Mouse (Mus musculus) embryo, embryonic 10.5 days (tissue): ENCODE measurements around the gene Zfp950.
"Not testable (repeated sequence)": the region's sequence is repeated elsewhere in the genome, so short reads cannot be mapped to it uniquely, and the experiment has no call there.

Experiments
- DNase-seq: peaks from one replicate; pipeline ENCODE4 v3.0.0-alpha.2; 2015; ENCODE audit warnings: low spot score

Gene Zfp950

DNA sequence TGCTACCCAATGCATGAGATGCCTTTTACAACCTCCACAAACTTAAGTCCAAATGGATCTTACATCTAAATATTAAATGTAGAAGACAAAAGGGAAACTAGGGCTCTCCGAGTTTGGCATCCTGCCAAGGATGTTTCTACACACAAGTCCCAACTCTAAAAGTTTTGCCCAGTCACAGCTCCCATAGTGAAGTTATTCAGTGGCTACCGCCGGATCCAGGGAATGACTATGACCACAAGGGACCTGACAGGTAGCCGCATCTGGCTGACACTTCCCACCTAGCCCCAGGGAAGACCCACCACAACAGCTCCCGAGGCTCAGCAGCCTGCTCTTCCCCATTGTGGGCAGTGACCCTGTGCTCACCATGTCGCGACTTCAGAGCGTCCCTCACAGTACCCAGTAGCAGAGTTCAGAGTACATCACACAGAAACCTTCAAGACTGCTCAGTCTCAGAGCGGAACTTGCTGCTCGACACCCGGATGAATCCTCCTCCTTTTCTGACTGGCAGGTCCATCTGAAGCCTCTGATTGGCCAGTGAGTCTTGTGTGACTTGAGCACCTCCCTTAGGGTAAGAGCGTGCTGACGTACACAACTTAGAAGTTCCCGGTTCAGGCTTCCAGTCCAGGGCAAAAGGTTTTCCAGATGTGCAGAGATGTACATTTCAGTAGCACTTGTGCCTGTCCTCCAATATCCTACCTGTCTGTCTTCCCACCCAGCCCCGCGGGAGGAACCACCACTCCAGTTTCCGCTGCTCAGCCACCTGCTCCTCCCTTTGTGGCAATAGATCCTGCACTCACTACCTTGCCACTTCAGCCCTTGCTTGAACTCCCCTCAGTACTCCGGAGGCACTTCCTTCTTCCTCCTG, at the start of gene Zfp950:
TSS of gene Zfp950 (minus strand) at position 499 of the 865 bp plus-strand sequence.
- DNase-seq = peak; percentile 93

DNA sequence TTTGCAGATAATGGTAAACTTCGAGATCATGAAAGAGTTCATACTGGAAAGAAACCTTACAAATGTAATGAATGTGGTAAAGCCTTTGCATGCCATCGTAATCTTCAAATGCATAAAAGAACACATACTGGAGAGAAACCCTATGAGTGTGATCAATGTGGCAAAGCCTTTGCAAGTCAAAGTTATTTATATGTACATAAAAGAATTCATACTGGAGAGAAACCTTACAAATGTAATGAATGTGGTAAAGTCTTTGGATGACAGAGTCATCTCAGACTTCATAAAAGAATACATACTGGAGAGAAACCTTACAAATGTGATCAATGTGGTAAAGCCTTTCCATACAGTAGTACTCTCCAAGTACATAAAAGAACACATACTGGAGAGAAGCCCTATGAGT, 43.0 kb upstream of the Zfp950 start, which contains the start of gene Gm6020:
TSS of gene Gm6020 (plus strand) at position 301 of the 400 bp plus-strand sequence.
- not testable (repeated sequence) for DNase-seq

DNA sequence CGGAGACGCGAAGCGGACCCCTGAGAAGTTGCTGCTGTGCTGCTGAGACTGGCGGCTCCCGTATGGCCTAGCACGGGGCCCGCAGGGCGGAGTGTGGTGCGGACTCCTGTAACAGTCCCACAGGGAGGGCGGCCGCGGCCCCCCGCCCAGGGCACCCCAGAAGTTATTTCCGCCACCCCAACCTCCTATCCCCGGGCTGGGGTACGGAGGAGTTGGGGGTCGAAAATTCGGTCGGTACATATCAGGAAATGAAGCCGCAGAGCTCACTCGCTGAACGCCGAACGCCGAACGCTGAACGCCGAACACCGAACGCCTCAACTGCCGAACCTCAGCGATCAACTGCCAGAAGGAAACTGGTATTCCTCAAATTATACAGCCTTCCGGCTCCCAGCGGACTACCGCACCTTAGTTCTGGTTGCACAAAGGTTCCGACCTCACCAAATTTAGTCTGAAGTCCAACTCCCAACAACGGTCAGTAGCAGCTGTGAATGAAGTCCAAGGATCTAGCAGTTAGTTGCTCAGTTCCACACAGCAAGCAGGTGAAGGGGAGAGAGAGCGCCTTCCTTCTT, 35.2 kb upstream of the Zfp950 start, which contains the start of gene Gm7102:
TSS of gene Gm7102 (minus strand) at position 554 of the 569 bp plus-strand sequence.
- peak; percentile 18 for DNase-seq

DNA sequence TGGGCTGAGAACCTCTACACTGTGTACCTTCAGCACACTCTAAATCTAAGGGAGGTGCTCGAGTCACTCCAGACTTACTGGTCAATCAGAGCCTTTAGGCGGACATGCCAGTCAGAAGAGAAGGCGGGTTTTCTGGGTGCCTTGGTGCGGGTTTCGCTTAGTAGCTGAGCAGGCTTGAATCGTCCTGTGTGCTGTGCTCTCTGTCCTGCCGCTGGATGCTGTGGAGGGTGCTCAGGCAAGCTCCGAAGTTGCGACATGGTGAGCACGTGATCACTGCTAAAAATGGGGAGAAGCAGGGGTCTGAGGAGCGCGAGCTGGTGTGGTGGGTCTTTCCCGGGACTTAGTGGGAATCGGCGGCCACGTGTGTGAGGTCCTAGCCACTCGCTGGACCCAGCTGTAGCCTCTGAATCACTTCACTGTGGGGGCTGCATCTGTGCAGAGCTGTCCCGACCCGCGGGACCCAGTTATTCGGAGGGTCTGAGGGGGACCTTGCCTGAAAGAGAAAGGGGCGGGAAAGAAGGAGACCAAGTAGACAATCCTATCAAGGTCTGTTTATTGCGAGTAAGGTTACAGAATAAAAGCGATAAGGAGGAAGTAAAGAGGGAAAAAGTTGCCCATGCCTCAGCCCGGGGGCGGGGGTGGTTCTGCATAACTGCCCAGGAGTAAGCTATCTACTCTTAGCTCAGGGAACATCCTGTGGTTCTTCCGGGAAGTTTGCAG, 11.2 kb upstream of the Zfp950 start:
- DNase-seq = peak; percentile 41

DNA sequence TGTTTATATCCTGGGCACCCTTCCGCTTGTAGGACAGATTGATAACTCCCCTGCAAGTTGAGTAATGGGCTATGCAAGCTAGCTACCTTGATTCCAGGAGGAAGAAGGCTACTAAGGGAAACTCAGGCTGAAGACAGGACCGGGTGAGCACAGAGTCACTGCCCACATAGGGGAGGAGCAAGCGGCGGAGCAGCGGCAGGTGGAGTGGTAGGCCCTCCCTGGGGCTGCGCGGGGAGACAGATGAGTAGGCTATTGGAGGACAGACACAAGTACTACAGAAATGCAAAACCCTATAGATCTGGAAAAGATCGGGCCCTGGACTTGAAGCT, 10.7 kb upstream of the Zfp950 start:
- no peak for DNase-seq

DNA sequence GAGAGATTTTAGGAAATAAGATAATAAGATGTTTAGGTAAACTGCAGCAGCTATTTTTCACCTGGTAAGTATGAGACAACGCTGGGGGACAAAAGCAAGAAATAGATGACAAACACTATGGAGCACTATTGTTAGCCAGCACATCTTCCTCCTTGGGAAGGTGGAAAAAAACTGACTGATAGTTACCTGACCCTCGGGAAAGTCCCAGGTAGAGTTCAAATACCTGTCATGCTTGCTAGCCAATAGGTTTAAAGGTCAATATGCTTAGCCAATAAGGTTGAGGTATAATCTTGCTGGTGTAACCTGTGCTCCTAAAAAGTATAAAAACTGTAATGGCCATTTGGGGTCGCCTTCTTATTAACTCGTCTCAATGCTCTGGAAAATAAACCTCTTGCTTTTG, 659 bp upstream of the Zfp950 start:
- DNase-seq = no peak

DNA sequence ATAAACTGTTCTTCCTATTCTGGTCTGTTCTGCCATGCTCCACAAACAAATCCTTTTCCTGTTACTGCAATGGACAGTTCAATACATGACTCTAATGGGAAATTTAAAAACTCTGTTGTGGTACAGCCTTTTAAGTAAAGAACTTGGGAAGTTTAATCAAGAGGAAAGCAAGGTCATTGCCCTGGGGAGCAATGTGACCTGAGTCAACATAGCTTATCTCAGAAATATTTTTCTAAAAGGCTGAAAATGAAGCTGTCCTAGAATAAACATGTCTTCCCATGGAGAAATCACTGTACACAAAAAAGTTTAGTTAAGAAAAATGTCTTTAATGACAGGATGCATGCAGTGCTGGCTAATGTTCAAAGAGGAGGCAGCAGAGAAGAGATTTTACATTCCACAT, 2.0 kb downstream of the Zfp950 start:
- no peak for DNase-seq

DNA sequence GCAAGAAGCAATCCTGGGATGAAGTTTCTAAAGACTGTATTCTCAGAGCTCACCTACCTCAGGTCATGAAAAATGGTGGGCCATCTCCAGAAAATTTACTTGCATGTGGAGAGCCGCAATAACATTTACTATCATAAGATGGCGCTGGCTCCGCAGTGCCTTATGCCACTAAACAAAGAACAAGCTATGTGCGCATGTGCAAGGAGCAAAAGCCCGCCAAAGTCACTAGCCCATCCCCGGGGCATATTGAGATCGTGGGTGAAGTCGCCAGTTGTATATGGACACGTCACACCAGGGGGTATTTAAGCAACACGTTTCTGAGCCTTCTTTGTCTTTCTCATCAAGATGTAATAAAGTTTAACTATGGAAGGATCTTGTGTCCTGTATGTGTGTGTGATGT, 9.5 kb downstream of the Zfp950 start:
- DNase-seq = no peak

DNA sequence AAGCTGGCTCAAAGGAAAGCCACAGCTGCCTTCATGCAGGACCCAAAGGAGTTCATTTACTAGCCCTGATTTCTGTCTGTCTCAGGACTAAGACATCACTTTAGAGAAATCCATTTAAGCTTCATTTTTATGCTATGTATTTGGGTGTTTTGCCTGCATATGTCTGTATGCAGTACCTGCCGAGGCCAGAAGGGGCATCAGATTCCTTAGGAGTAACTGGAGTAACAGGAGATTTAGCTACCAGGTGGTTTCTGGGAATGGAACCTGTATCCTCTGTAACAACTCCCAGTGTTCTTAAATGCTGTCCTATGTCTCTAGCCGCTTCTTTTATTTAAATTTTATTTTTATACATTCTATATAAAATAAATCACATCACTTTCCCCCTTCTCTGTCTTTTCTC, 30.5 kb downstream of the Zfp950 start:
- no peak for DNase-seq

DNA sequence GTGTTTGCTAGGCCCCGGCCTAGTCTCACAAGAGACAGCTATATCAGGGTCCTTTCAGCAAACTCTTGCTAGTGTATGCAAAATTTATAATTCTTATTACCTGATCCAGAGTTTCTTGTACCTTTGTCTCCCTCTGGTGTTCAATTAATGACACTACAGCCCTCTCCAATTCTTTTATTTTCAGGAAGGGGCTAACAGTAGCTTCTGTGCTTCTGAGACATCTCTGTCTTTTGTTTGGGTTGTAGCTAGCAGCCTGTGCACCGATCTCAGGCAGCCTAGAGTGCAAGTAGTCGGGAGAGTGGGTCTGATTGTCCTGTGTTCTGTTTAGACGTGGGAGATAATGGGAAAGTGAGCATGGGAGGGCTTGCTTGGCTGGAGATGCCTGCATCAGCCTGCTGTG, 42.9 kb downstream of the Zfp950 start:
- DNase-seq = peak; percentile 73

DNA sequence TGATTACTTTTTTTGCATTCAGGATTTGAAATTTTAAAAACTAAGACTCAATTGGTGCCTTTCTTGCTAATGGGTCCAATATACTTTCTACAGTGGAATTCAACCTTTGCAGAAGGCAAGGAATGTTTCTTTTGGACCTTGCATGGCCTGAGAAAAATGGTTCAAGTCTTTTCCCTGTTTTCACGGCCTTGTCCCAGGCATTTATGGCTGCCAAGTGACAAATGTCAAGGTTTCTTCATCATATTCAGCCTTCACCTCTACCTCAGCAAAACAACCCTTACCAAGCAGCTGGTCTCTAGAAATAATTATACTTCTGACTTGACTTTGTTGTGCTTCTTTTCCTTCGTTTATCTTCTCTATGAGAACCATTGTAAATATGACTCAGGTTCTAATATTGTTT, 43.9 kb downstream of the Zfp950 start:
- no peak for DNase-seq

DNA sequence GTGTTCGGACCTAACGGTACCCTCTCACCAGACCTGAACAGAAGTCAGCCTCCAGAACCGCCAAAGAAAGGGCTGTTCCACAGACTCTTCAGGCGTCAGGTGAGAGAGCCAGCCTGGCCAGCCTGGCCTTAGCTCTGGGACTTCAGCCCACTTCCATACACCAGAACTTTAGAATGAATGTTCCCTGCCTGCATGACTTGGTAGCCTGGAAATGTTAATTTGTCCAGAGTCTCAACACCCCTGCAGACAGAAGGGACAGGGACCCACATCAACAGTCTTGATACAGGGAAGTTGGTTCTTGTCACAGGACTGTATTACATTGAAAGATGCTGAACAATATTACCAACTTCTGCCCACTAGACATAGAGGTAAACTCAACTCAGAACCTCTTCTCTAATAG, 50.1 kb downstream of the Zfp950 start:
- DNase-seq = no peak

DNA sequence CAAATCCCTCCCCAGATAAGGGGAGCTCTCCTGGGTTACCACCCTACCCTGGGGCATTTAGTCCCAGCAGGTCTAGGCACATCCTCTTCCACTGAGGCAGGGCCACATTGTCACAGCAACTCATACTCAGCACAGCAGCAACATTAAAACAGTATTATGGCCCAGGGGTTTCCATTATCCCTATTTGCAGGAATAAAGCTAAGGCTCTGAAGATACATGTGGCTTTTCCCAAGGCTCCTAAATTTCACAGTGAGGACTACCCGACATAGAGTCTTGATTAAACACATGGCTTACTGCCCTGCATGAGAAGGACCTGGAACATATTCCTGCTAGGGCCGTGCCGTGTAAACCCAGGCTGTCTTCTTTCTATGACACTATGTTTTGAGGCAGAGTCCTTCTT, 51.6 kb downstream of the Zfp950 start:
- DNase-seq = no peak

DNA sequence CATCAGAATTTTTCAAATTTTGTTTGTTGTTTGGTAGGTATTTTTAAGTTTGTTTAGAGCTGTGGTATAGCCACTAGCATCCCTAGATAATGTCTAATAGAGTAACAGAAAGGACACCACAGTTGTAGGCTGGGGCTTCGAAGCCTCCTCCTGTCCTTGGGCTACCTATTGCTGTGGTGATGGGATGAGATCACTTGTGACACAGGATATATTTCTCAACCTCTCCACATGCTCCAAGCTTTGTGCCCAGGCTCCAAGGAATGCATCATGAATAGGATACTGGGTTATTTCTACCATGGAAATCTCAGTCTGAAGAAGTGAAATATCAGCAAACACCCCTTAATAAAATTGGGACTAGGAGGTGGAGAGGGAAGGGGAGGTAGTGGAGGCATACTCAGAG, 52.9 kb downstream of the Zfp950 start:
- DNase-seq = no peak

DNA sequence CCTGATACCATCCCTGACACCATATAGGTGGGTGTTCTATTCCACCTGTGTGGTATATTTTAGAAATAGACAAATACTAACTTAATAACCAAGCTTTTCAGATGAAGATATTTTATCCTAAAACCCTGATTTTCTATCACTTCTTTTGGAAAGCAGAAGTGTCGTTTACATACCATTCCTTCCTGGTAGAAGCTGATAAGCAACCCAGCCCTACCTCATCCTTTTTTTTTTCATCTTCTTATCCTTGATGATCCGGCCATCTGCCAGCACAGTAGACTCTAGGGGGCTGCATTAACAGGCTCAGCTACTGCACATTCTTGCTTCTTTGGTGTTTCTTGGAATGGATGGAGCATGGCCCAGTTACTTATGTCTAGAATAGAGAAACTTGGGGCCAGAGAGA, 55.4 kb downstream of the Zfp950 start:
- DNase-seq = no peak

DNA sequence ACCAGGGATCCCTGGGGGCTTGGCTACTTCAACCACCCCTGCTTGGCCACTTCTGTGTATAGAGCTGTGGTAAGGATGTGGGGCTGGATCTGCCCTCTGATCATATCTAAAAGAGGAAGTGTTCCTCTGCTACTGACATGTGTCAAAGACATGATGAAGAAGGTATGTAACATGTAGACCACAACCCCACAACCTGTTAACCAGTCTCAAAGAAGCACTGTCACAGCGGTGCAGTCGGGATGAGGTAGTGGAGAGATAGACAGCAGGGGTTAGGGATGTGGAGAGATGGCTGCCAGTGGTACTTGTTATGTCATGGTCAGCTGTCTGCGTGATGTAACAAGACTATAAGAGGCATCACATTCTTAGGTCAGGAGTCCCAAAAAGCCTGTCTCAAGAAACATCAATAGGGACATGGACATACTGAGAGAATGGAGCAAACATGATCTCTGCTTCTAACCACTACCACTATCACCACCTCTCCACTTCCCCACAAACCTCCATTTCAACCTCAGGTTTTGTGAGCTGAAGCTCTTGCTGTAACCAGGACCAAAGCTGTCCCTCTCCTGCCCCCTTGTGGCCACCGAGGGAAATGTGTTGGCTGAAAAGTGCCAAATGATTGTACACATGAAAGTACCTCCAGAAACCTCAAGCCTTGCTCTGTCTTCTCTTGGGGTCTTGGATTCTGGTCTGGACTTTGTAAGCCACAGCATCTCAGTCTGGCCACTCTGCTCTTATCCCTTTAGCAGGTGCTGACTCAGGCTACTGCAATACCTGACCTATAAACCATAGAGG, 56.3 kb downstream of the Zfp950 start:
- peak; percentile 90 for DNase-seq

DNA sequence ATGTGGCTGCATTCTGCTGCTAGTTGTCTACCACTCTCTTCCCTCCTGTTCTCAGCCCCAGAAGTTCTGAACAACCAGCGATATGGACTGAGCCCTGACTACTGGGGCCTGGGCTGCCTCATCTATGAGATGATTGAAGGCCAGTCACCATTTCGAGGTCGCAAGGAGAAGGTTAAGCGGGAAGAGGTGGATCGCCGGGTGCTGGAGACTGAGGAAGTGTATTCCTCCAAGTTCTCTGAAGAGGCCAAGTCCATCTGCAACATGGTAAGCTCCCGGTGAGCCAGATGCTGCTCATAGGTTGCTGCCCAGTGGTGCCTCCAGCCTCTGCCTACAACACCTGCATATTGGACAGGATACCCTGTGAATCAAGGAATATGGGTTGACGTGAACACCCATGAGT, 57.6 kb downstream of the Zfp950 start:
- no peak for DNase-seq

DNA sequence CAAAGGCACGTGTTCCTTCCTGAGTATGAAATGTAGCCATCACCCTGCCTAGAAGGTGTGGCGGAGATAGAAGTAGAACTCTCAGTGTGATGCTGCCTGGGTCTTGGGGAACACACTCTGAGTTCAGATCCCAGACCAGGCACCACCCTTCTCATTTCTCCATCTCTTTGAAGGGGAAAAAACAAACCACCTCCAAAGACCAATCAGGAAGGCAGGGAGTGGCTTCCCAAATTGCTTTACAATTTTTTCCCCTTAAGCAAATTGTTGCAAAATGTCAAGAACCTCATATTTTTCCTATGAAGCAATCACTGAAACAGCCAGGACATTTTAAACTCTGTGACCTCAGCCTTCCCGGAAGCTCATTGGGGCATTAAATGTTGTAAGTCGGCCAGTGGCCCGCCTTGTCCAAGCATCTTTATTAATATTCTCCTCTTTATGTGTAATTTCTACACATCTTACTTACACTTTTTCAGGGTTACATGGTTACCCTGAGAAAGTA, 60.3 kb downstream of the Zfp950 start:
- no peak for DNase-seq

DNA sequence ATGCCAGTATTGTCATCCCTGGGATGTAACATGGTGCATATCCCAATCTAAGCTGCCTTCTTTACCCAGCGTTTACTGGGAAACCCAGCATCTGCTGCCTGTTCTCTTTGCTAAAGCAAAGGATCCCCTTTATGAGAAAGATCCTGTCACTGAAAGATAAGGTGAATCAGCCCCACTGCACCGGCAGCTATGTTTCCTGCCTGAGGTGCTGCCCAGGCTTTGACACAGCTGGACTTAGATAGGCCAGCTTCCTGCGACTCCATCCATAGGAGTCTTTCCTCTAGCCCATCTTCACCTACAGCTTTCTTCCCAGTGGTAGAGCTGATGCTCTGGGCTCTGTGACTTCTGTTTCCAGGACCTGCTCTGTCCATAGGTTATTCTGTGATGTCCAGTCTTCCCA, 62.0 kb downstream of the Zfp950 start:
- DNase-seq = no peak

DNA sequence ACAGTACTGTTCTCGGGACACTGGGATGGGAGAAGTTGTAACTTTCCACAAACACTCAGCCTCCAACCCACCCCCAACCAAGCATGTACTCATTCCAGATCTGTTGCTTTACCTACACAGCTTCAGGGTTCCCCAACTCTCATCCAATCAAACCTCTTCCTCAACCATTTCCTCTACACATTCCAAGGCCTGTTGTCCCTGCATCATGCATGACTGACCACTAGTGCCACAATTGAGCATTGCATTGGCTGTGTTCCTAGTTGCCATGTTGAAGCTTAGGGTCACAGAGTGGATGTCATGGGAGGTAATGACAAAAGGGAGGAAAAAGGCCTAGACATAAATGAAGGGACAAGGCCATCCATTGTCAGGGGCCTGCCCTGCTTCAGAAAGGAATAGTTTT, 75.6 kb downstream of the Zfp950 start:
- no peak for DNase-seq

DNA sequence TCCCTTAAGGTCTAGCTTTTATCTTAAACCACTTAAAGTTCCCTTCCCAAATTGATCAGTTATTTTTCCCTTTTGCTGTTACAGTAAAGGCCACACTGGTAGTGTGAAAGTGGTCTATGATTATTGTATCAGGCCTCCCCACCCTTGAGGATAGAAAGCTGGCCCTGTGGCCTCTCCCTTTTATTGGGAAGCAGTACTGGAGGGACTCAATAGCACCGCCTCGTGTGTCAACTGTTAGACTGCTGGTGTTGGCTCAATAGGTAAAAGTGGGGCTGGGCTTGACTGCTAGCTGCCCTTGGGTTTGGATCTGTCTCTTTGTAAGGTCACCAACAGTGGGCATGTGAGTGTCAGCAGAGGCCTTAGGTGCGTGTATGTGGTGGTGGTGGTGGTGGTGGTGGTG, 76.3 kb downstream of the Zfp950 start:
- no peak for DNase-seq

DNA sequence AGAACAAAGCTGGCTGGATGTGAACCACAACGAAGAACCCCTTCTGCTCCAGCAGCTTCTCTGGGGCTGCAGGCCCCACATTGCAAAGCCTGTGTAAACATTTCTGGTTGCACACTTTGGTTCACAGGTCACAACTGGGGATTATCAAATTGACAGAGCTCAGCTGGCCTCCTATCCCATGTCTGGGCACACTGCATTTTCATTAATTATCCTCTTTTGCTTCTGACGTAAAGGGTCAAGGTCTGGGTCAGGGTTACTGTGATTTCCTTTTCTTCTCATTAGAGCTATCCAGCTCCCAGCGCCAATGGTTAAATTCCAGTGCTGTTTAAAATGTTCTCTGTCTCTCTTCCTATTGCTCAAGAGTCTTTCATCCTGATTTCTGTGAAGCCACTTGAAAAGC, 83.1 kb downstream of the Zfp950 start:
- peak; percentile 70 for DNase-seq
